Mouse (Mus musculus) heart, embryonic 16.5 days (tissue): ENCODE data around the gene Gbp2b. TPM values are rescaled to one million over a fixed set of nuclear protein-coding genes. Genes with fewer than 3 reads are reported as not detected.

ENCODE experiments used
- ATAC-seq: fragments of 200-750 bp; cut with Nextera tagmentation; replicated peaks from 2 replicates; pipeline ENCODE4 v1.8.0; 2017; ENCODE audit warnings: moderate number of reproducible peaks; ENCODE audit not compliant: insufficient read depth, low FRiP score; ENCODE audit errors: extremely low read depth
- H3K27ac ChIP-seq: fragments of 300-500 bp; sonication (generic); 2 replicates; pipeline ENCODE4 v1.5.1; 2014; ENCODE audit warnings: mild to moderate bottlenecking, low read length, control low read depth, moderate library complexity
- H3K27me3 ChIP-seq: fragments of 300-500 bp; sonication (generic); 2 replicates; pipeline ENCODE4 v1.6.1; 2014; ENCODE audit warnings: low read length, mixed read lengths; ENCODE audit not compliant: control insufficient read depth, insufficient read depth
- H3K36me3 ChIP-seq: fragments of 300-500 bp; sonication (generic); 2 replicates; pipeline ENCODE4 v1.6.1; 2014; ENCODE audit not compliant: control insufficient read depth, insufficient read depth
- H3K4me1 ChIP-seq: fragments of 300-500 bp; sonication (generic); 2 replicates; pipeline ENCODE4 v1.6.1; 2014; ENCODE audit warnings: low read length, mixed read lengths; ENCODE audit not compliant: control insufficient read depth, insufficient read depth
- H3K4me2 ChIP-seq: fragments of 300-500 bp; sonication (generic); 2 replicates; pipeline ENCODE4 v1.6.1; 2014; ENCODE audit warnings: low read depth, mild to moderate bottlenecking, control low read depth, low read length
- H3K4me3 ChIP-seq: fragments of 300-500 bp; sonication (generic); 2 replicates; pipeline ENCODE4 v1.5.1; 2014; ENCODE audit warnings: mild to moderate bottlenecking, control low read depth, low read length
- H3K9ac ChIP-seq: fragments of 300-500 bp; sonication (generic); 2 replicates; pipeline ENCODE4 v1.6.1; 2014; ENCODE audit warnings: low read length, control low read depth
- H3K9me3 ChIP-seq: fragments of 300-500 bp; sonication (generic); replicated peaks from 2 replicates; pipeline ENCODE4 v1.6.1; 2016; ENCODE audit warnings: low read length; ENCODE audit not compliant: control insufficient read depth
- WGBS: fragments of 180-500 bp; shearing (Covaris S2); extraction: QIAGEN DNeasy Blood & Tissue Kit; methylation state at CpG from one replicate; pipeline ENCODE4 v1.1.7; 2014; 5-methylcytosine and 5-hydroxymethylcytosine counted together
- polyA plus RNA-seq: library from polyadenylated mRNA; unstranded; fragments of >200 nt; fragmentation: Nextera tagmentation; extraction: Ambion mirVana; gene quantifications from 2 replicates; pipeline ENCODE4 v1.2.1, GENCODE M21; 2015

The Gbp2b gene
- not detected in 2 replicates for polyA plus RNA-seq

DNA sequence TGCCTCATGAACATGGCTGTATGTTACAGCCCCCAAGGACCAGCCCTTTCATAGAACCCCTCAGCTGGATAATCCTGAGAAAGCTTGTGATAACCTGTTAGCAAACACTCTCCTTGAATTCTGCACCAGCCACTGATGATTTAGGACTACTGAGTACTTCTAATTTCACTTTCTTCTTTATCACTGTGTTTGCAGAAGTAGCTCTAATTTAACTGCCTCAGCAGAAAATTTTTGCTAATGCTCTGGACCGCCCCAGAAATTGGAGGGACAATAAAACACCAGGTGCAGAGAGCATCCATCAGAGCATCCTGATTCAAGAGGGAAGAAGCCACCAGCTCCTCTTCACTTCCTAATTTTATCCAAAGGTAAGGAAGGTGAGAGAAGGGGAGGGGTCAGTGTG, at the start of gene Gbp2b:
TSS of gene Gbp2b (plus strand) at position 301 of the 400 bp plus-strand sequence.
- H3K27ac ChIP-seq: no peak within 1 kb of the TSS
- ATAC-seq: no peak
- H3K9ac ChIP-seq: no peak within 1 kb of the TSS
- no peak within 1 kb of the TSS for H3K4me2 ChIP-seq
- 81% methylated on average over 1 of the region's 1 CpGs for WGBS
- no peaks in the 10 kb centered on the region for H3K36me3 ChIP-seq
- no peaks in the 10 kb centered on the region for H3K27me3 ChIP-seq
- no peaks in the 10 kb centered on the region for H3K9me3 ChIP-seq
- no peaks in the 10 kb centered on the region for H3K4me1 ChIP-seq
- no peak within 1 kb of the TSS for H3K4me3 ChIP-seq

DNA sequence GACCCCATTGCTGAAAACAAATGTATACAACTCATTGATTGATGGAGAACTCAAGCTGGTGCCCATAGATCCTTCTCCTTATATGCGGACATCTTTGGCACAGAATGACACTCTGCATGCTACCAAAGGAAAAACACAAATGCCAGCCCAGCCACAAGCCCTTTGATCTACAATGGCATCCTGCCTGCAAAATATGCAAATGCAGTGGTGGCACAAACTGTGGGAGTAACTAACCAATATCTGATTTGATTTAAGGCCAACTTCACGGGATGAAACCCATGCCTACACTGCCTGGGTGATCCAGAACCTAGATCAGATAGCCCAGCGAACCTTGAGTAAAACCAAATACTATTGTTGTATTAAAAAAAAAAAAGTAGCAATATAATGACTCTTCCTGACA, 48.0 kb upstream of the Gbp2b start:
- Histone ChIP-seq H3K27ac (no peak overlapping the region), H3K9ac (no peak overlapping the region), H3K4me2 (no peak overlapping the region), H3K4me3 (no peak overlapping the region), H3K27me3 (no peaks in the 10 kb centered on the region), H3K4me1 (no peaks in the 10 kb centered on the region), H3K9me3 (no peaks in the 10 kb centered on the region), H3K36me3 (no peaks in the 10 kb centered on the region)
- WGBS: 74% methylated on average over 3 of the region's 3 CpGs
- ATAC-seq: no peak

DNA sequence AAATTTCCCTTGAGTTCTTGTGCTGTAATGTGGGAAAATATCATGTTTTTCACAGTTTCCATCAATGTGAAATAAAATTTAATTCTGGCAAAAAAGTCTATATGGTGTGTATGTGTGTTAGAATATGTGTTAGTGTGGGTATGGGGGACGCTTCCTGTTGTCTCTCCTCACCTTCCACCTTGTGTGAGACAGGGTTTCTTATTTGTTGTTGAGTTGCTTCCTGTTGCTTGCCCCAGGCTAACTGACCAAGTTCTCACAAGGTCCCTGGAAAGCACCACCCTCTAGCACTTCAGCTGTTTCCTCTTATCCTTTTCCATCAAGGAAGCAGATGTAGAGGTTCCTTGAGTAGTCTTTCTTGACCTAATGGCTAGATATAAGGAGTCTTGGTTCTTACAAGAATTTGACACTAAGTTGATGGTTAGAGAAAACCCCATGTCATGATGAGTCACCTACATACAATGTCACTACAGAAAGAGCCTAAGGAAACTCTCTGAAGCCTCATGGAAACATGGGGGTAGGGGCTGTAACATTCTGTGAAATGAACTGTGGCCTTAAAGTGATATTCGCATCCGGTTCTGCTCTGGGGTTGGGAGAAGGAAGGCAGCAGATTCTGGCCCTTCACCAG, 44.5 kb upstream of the Gbp2b start:
- no peak for ATAC-seq
- Histone ChIP-seq H3K4me1 (no peaks in the 10 kb centered on the region), H3K9me3 (no peaks in the 10 kb centered on the region), H3K27me3 (no peaks in the 10 kb centered on the region), H3K27ac (no peak overlapping the region), H3K4me2 (no peak overlapping the region), H3K4me3 (no peak overlapping the region), H3K36me3 (no peaks in the 10 kb centered on the region), H3K9ac (no peak overlapping the region)
- WGBS: 76% methylated on average over 3 of the region's 3 CpGs

DNA sequence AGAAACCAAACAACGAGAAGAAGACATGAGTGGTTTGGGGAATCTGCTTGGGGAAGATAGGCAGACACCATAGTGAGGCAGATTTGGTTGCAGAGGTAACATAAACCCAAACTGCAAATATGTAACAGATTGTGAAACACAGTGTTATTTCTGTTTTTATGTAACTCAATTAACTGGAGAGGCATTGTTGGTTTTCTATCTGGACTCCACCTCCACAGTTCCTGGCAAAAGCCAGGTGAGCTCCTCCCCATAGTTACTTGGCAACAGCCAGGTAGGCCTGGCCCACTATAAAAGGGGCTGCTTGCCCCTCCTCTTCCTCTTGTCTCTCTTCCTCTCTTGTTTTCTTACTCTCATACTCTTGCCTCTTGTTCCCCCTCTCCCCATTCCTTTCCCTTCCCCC, 40.0 kb upstream of the Gbp2b start:
- Histone ChIP-seq H3K9me3 (no peaks in the 10 kb centered on the region), H3K9ac (no peak overlapping the region), H3K4me2 (no peak overlapping the region), H3K27ac (no peak overlapping the region), H3K27me3 (no peaks in the 10 kb centered on the region), H3K4me3 (no peak overlapping the region), H3K36me3 (no peaks in the 10 kb centered on the region), H3K4me1 (0 out of 2 replicates have a peak, but pooled peaks cover under 1% of the 10 kb centered on the region)
- ATAC-seq: no peak
- 61% methylated on average over 1 of the region's 1 CpGs for WGBS

DNA sequence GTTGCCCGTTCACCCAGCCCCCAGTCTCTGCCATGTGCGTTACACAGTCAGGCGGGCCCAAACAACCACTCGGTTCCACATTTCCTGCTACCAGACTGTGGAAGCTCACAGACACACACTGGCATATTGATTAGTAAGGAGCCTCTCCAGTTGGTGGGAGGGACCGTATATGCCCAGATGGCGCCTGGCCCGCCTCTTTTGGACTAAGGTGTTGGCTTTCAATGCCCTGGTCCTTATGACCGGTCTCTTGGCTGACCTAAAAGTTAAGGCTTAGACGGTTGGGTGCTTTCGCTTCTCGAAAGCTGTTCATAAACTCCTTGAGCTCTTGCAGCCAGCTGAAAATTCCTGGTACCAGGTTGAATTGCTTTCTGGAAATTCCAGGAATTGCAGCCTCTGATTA, 39.0 kb upstream of the Gbp2b start:
- H3K9ac ChIP-seq: no peak overlapping the region
- WGBS: 83% methylated on average over 11 of the region's 11 CpGs
- no peak overlapping the region for H3K4me3 ChIP-seq
- no peaks in the 10 kb centered on the region for H3K9me3 ChIP-seq
- no peak overlapping the region for H3K4me2 ChIP-seq
- no peak overlapping the region for H3K27ac ChIP-seq
- no peaks in the 10 kb centered on the region for H3K36me3 ChIP-seq
- no peaks in the 10 kb centered on the region for H3K27me3 ChIP-seq
- H3K4me1 ChIP-seq: peaks cover 6% of the 10 kb centered on the region; the same call in 1 of the 2 replicates
- ATAC-seq: no peak

DNA sequence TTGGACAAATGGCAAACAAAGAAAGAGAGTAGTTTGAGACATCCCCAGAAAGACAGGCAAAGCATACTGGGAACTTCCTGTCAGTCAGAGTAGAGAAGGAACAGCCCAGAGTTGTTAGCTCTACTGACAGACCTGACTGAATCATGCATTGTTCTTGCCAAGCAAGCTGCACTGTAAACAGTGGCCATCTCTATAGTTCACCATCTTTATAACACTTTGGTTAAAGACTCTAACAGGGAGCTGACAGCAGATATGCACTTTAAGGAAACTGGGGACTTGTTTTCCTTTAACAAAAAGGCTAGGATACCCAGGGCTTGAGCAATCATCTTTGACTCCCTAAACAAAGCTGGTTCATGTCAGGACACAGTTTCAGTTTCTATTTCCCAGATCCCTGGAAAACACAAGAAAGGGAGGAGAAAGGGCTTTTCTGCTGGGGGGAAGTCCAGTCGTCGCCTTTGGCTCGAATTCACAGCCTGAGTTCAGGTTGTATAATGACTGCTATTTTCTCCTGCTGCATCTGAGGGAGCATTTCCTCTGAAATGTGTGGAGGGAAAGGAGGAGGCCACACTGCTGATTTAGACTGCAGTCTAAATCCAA, 34.9 kb upstream of the Gbp2b start, which contains the start of gene Gbp3:
TSS of gene Gbp3 (plus strand) at position 395 of the 597 bp plus-strand sequence.
- peak; percentile 49; the same call in 1 of the 2 replicates for ATAC-seq
- peaks cover 6% of the 10 kb centered on the region; the same call in 1 of the 2 replicates for H3K4me1 ChIP-seq
- WGBS: 19% methylated on average over 3 of the region's 3 CpGs
- peak within 1 kb of the TSS; percentile 70 for H3K4me2 ChIP-seq
- no peaks in the 10 kb centered on the region for H3K27me3 ChIP-seq
- H3K36me3 ChIP-seq: no peaks in the 10 kb centered on the region
- no peaks in the 10 kb centered on the region for H3K9me3 ChIP-seq
- peak within 1 kb of the TSS; percentile 68 for H3K4me3 ChIP-seq
- H3K9ac ChIP-seq: peak within 1 kb of the TSS; percentile 71
- peak within 1 kb of the TSS; percentile 71 for H3K27ac ChIP-seq

DNA sequence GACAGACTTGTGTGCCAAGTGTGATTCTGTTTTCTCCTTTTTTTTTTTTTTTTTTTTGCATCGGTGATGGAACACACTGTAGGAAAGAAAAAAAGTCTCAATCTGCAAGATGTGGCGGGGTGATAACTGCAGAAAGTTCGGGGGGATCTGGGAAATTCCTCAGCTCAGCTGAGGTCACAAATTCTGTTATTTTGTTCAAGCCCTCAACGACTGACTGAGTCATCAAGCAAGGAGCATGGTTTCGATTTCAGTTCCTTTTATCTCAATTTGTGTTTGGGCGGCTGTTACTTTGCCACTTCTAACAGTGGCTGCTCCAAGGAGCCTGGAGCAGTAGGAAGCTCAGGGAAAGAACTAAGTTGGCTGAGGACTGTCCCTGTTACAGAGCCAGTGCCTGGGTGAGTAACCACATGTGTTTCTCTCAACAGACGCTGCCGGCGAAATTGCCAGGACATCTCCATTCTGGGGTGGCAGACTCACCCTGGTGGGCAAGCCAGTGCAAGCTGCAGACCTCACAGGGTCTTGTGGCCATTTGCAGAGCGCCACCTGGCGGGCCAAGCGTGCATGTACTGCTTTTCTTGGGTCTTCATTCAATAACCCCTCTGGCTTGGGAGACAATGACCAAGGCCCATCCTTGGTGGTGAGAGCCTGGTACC, 34.2 kb upstream of the Gbp2b start:
- Histone ChIP-seq H3K4me2 (peak overlapping the region; percentile 70), H3K4me3 (peak overlapping the region; percentile 68), H3K9ac (peak overlapping the region; percentile 71), H3K9me3 (no peaks in the 10 kb centered on the region), H3K27ac (peak overlapping the region; percentile 71), H3K27me3 (no peaks in the 10 kb centered on the region), H3K36me3 (no peaks in the 10 kb centered on the region), H3K4me1 (peaks cover 6% of the 10 kb centered on the region; the same call in 1 of the 2 replicates)
- 7% methylated on average over 12 of the region's 12 CpGs for WGBS
- peak; percentile 82 for ATAC-seq

DNA sequence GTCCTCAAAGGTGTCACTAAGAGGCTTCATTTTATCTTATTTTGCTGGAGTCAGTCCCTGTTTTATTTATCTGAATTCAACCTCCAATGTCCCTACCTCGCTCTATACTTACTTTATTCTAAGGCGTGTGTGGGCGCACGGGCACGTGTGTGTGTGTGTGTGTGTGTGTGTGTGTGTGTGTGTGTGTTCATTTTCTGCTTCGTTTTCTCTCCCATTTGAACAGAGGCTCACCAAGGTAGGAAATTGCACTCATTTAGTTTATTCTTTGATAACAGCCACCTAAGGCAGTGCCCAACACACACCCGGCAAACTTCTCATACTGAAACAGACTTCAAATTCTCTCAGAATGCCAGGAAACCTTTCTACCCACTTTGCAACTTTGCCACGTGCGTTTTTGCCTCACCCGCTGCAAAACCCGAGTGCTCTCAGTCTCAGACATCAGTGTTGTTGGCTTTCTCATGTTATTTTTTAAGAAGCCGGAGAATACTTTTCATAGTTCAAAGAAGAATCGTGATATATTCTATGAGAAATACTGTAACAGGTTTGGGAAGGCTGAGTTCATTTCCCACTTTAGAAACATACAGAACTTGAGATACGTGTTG, 33.5 kb upstream of the Gbp2b start:
- H3K27me3 ChIP-seq: no peaks in the 10 kb centered on the region
- WGBS: 77% methylated on average over 14 of the region's 14 CpGs
- no peaks in the 10 kb centered on the region for H3K9me3 ChIP-seq
- peaks cover 6% of the 10 kb centered on the region; the same call in 1 of the 2 replicates for H3K4me1 ChIP-seq
- H3K4me3 ChIP-seq: no peak overlapping the region
- H3K9ac ChIP-seq: no peak overlapping the region
- no peaks in the 10 kb centered on the region for H3K36me3 ChIP-seq
- H3K27ac ChIP-seq: no peak overlapping the region
- no peak overlapping the region for H3K4me2 ChIP-seq
- no peak for ATAC-seq

DNA sequence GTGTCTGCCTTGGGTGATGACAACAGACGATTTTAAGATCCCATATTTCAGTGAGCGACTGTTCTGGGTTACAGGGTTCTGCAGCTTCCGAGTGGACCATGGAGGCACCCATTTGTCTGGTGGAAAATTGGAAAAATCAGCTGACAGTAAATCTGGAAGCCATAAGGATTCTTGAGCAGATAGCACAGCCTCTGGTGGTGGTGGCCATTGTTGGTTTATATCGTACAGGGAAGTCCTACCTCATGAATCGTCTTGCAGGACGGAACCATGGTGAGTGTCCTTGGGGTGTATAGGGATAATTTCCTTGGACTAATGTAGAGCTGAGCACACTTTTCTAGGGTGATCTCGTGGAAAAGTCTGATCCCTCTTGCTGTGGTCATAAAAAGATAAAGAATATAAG, 33.0 kb upstream of the Gbp2b start:
- Histone ChIP-seq H3K4me1 (peaks cover 6% of the 10 kb centered on the region; the same call in 1 of the 2 replicates), H3K9ac (no peak overlapping the region), H3K4me3 (no peak overlapping the region), H3K9me3 (no peaks in the 10 kb centered on the region), H3K36me3 (no peaks in the 10 kb centered on the region), H3K27ac (no peak overlapping the region), H3K27me3 (no peaks in the 10 kb centered on the region), H3K4me2 (no peak overlapping the region)
- WGBS: 74% methylated on average over 7 of the region's 7 CpGs
- no peak for ATAC-seq
